Mouse (Mus musculus) heart, postnatal 36 days (tissue): Measurements from ENCODE around the gene Hyal2. TPM values are rescaled to one million over a fixed set of nuclear protein-coding genes. Genes with fewer than 3 reads are reported as not detected.
"Not testable (repeated sequence)": the region's sequence is repeated elsewhere in the genome, so short reads cannot be mapped to it uniquely, and the experiment has no call there.

Experiments used
- DNase-seq, 2 experiments: peaks; one replicate each; pipeline ENCODE4 v3.0.0; 2021 to 2022
- intact Hi-C: fragments of 180-260 bp; cut with DNase I; formaldehyde crosslinking; loops from one replicate; pipeline ENCODE4 v1.15.1; 2025
- total RNA-seq, 2 experiments: library from RNA; stranded (reverse); gene quantifications; 2 replicates each; pipeline ENCODE4 v1.2.3; 2021

Hyal2 gene
- total RNA-seq, 2 experiments from 2014 or later: 36.4 to 39.0 TPM

DNA sequence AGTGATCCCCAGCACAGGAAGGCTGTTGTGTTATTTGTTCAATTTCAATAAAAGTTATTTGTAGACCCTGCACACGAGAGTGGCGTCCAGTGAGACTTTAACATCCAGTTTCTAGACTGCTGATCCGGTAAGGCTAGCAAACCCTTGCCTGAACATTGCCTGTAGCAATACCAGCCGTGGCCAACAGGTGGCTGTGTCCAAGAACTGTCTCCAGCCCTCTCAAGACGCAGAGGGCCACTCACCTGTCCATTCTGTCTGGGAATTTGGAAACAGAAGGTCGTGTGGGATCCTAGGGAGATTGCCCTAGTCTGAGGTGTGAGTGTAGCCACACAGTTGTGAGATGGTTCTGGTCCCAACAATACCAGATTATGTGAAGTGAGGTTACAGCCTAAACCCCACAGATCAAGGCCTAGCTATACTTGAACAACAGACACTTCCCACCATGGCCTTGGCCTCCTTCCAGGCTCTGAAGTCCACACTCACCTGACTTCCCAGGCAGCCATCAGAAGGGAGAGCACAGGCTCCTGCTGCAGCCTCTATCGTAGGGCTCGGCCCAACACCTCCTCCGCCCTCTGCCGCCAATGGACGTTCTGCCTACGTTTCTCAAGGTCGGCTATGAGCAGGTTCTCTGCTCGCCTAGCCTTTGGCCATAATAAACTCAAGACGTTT lies 1.6 kb upstream of the Hyal2 start:
- DNase-seq: peak; percentile 86 to 93
- intact Hi-C loops: loop anchor here (5.0 kb wide), 1 partner anchor 66 kb away; no protein-coding TSS in a partner anchor

DNA sequence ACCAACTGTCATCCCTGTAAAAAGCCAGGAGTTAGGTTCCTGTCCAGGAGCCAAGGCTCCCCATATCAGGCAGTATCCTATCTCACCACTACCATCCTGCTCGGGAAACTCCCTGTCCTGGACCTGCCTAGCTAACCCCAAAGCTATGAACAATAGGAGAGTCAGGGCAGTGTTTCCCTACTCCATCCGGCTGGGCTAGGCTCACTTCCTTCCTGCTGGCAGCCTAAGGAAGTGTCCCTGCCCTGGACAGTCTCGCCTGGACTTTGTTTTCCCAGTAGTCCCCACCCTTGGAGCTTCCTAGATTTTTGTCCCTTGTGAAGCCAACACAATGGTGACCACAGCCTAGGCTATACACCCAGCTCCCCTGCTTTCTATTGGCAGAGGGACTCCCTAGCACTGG lies 890 bp upstream of the Hyal2 start:
- intact Hi-C loops: loop anchor here (5.0 kb wide), 1 partner anchor 65 kb away; no protein-coding TSS in a partner anchor
- DNase-seq: peak; percentile 61 to 62

DNA sequence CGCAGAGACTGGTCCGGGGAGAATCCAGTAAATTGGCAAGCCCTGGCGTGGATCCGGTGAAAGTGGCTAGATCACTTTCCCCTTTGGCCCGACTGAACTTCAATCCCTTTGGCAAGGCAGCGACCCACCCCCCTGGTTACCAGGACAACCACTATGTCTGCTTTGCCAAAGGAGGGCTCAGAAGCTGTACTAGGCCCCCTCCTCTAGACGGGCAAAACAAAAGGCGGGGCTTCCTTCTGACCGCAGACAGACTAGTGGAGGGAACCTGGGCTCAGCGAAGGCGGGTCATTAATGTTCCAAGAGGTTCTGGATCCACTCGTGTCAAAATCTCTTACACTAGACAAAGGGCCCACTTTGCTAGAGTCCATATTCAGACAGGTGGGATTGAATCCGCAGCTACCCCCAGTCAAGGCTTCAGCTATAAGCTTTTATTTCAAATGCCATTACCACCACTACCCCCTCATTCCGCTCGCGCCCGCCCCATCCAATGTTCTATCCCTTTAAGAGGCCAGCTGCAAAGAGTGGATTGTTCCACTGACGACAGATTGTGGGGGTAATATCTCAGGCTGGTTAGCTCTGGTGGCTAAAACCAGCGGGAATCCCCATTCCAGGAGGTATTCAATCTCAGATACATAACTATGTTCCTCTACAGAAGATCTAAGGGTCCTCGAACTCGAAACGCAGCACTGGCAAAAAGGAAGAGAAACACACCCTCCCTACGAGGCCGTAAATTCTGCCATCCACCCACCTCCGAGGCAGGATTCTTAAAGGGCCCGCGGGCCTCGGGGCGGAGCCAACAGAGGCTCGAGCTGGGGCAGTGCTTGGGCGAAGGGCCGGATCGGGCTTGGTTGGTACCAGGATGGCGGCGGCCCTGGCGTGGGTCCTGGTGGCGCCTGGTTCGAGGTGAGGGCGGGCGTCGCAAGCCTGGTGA lies 851 bp downstream of the Hyal2 start:
- intact Hi-C loops: loop anchor here (1.0 to 5.0 kb wide), 2 partner anchors 12 to 64 kb away; partner anchors contain the start of gene Hyal3
- peak; percentile 83 to 90 for DNase-seq

- intact Hi-C loops: loop anchor here (1.0 to 5.0 kb wide), 2 partner anchors 11 to 63 kb away; partner anchors contain the start of gene Hyal3
- no peak for DNase-seq
Observed at GRCm38 (mm10) chr9:107569270-107569669, 1.5 kb downstream of the Hyal2 start.

DNA sequence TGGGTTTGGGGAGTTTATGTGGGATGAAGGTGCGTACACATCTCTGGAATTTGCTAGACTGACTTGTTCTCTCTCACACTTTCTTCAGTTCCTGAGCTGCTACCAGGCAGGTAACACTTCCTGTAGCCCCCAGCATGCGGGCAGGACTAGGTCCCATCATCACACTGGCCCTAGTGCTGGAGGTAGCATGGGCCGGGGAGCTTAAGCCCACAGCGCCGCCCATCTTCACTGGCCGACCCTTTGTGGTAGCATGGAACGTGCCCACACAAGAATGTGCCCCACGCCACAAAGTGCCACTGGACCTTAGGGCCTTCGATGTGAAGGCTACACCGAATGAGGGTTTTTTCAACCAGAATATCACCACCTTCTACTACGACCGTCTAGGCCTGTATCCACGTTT lies 2.3 kb downstream of the Hyal2 start:
- intact Hi-C loops: no loop called here

DNA sequence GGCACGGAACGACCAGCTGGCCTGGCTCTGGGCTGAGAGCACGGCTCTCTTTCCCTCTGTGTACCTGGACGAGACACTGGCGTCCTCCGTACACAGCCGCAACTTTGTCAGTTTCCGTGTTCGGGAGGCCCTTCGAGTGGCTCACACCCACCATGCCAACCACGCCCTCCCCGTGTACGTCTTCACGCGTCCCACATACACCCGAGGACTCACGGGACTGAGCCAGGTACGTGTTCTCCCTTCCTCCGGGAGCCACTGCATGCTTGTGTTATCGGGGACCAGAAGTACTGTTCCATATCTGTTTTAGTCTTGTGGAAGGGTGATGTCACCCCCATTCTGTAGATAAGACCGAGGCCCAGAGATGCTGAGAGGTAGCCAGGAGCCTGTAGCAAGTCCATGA lies 3.1 kb downstream of the Hyal2 start:
- intact Hi-C loops: no loop called here
- no peak for DNase-seq

More for the DNA sequence above, 2.3 kb downstream of the Hyal2 start:
- no peak for DNase-seq

GRCm38 (mm10) chr9:107571534-107572326 lies 4.0 kb downstream of the Hyal2 start:
- intact Hi-C loops: no loop called here
- peak in 1 of 2 experiments; percentile 49 for DNase-seq

GRCm38 (mm10) chr9:107572327-107572662 lies 4.5 kb downstream of the Hyal2 start:
- intact Hi-C loops: no loop called here
- no peak for DNase-seq

- DNase-seq, intact Hi-C loops: not testable (repeated sequence)
Observed at GRCm38 (mm10) chr9:107573774-107574173, 6.0 kb downstream of the Hyal2 start.

DNA sequence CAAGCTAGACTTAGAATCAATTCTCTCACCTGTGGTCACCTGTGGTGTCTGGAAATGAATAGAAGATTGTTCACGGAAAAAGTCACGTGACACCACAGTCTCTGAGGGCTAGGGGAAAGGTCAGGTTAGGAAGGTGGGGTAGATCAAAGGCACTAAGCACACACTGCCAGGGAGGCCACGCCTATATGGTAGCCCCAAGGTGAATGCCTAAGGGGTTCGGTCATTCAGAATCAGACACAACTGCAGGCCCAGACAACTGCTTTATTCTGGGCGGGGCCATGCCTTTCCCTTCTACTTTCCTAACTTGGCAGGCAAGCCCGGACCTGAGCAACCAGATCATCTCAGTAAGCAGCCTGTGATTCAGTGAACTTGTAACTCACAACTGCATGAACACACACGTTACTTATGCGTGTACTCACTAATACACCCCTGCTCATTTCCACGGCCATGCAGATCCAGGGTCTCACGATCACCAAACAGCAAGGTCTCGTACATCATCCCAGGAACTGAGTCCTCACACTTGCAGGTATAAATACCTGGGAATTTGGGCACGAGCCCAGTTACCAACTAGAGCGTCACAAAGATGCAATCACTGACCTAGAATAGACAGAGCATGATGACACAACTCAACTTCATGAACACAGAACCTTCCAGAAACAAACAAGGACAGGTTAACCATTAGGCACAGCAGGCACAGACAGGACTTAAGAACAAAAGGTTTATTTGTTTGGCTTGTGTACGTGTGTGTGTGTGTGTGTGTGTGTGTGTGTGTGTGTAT lies 8.0 kb downstream of the Hyal2 start:
- intact Hi-C loops: no loop called here
- DNase-seq: no peak

GRCm38 (mm10) chr9:107576357-107577107 lies 8.8 kb downstream of the Hyal2 start, which contains the start of gene Hyal1:
Hyal1 (plus strand) TSS chr9:107576927.
- DNase-seq: peak; percentile 76 to 79
- intact Hi-C loops: no loop called here

DNA sequence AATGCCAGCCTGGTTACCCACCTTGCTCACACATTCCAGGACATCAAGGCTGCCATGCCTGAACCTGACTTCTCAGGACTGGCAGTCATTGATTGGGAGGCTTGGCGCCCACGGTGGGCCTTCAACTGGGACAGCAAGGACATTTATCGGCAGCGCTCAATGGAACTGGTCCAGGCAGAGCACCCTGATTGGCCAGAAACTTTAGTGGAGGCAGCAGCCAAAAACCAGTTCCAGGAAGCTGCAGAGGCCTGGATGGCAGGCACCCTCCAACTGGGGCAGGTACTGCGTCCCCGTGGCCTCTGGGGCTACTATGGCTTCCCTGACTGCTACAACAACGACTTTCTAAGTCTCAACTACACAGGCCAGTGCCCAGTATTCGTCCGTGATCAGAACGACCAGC lies 10.1 kb downstream of the Hyal2 start:
- intact Hi-C loops: no loop called here

DNA sequence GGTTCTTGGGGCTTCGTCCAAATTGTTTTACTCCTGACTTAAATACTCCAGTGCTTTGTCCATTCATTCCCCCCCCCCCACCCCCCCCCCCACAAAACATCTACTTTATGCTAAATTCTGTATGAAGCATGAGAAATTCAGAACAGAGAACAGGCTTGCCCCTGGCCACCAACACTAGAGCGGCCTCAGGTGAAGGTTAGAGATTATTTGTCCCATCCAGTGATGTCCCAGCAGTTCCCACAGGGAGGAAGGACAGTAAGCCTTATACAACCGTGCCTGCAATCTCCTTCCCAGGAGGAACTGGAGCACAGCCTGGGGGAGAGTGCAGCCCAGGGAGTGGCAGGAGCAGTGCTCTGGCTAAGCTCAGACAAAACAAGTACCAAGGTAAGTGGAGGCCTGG lies 10.8 kb downstream of the Hyal2 start, which contains the start of gene Naa80:
TSS of gene Naa80 (plus strand) at position 301 of the 400 bp plus-strand sequence.
- no peak for DNase-seq
- intact Hi-C loops: no loop called here

More for the DNA sequence above, 10.1 kb downstream of the Hyal2 start:
- no peak for DNase-seq

DNA sequence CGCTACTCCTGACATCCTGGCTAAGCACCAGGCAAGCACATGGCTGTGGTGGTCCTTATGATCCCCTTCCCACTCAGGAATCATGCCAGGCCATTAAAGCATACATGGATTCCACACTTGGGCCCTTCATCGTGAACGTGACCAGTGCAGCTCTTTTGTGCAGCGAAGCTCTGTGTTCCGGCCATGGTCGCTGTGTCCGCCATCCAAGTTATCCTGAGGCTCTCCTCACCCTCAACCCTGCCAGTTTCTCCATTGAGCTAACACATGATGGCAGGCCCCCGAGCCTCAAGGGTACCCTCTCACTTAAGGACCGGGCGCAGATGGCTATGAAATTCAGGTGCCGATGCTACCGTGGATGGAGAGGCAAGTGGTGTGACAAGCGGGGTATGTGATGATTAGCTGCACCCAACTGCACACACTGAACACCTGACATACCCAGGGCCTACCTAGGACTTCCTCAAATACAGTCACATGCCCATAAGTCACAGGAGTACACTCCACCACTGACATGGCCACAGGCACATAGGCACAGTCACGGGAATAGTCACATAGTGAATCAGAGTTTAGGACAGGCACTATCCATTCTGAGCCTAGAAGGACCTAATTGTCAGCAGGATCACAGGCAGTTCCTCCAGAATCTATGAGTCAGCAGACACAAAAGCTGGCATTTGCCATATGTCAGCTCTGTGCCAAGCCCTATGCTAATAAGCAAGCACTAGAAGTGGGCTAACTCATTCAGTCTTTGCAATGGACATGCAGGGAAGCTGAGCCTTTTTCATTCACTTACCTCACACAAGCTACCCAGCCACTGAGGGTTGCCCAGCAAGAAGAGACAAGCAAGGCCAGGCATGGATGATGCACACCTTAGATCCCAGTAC lies 11.5 kb downstream of the Hyal2 start:
- DNase-seq: no peak
- intact Hi-C loops: no loop called here

GRCm38 (mm10) chr9:107580501-107581317 lies 13.0 kb downstream of the Hyal2 start, which contains the start of gene Hyal3:
Hyal3 (plus strand) TSS chr9:107580818.
- peak; percentile 87 for DNase-seq
- intact Hi-C loops: loop anchor here (1.0 kb wide), 1 partner anchor 11 kb away; no protein-coding TSS in a partner anchor

DNA sequence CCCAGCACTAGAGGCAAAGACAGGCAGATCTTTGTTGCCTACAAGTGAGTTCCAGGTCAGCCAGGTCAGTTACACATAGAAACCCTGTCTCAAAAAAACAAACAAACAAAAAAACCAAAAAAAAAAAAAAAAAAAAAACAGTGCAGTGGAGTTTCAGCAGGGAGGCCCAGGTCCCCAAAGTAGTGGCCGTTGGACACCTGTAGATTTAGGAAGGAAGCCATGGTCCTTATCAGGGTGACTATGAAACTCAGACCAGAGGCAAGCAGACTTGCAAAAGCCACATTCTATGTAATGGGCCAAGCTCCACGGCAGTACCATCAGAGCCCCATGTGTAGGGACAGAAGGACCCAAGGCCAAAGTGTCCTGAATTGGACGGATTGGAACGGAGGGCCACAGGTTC lies 13.8 kb downstream of the Hyal2 start:
- no peak for DNase-seq
- intact Hi-C loops: no loop called here

DNA sequence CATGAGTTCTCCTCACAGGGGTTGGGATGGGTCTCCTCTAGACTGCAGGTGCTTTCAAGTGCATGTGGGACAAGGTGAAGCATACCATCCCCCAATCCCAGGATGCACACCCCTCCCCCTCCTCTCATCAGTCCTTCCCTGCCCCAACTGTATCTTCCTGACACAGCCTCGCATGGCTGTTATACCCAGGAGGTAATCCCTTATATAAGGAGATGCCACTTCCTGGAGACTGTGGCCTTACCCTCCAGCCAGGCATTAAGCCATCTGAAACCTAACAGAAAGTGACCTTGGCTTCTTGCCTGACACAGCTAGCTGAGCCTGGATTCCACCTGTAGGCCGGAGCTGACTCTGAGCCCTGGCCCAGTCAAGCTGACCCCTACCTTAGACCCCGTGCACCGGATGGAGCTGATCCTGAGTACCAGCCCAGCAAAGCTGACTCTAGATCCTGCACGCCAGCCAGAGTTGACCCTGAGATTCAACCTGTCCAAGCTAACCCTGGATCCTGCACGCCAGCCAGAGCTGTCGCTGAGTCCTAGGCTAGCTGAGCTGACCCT lies 14.8 kb downstream of the Hyal2 start:
- DNase-seq: no peak
- intact Hi-C loops: no loop called here
